Mouse (Mus musculus): Measurements from ENCODE around the gene Tbc1d30.
A peak's percentile ranks its signal among the peaks of the same experiment; 100 is the strongest.
"Not testable (repeated sequence)": the region's sequence is repeated elsewhere in the genome, so short reads cannot be mapped to it uniquely, and the experiment has no call there.

Gene Tbc1d30

DNA sequence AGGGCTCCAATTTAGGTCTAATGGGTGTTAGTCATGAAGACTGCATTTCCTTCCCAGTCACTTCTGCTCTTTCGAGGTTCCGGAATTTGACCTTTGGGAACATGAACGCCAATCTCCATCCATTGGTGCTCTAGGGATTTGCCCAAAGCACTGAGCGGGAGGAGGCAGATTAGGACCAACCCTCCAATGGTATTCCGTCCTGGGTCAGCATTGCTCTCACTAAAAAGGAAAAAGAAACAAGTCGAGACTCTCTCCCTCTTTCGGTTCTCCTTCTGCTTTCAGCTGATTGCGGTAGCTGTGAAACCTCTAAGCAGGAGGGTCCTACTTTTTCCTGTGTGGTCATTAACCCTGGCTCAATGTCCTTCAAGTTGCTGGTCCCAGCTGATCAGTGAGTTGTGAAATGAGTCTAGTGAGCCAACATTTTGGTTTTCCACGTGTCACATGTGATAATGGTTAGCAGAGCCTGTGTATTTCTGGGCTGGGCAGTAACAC lies 14.7 kb upstream of the Tbc1d30 start:
- no peak for DNase-seq (ENCODE audit: low read depth in 2 of 2, low spot score in 2 of 2)

DNA sequence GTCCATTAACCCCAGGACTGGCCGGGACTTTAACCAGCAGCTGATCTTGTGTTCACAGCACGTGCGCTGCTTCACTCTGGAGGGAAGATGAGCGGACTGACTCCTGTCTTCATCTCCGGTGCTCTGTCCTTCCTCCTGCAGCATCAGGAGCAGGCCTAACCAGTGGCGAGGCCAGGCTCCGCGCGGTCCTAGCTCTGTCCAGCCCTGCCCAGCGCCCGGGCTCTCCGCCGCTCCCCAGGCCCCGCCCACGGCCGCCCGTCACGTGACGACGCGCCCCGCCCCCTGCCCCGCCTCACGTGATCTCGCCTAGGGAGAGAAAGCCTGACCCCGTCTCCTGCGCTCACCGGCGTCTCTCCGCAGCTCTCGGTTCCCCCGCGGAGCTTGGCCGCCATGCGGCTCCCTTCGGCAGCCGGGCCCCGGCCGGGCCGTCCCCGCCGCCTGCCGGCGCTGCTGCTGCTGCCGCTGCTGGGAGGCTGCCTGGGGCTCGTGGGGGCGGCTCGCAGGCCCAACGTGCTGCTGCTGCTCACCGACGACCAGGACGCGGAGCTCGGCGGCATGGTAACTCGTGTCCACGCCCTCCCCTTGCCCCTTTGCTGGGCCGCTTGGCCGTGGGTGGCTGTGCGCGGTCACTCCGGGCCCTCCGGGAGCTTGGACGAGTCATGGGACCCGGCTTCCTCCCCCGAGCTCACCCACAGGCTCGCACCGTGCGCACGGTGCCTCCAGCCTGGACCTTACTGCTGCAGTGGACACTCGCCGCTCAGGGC lies 13.9 kb upstream of the Tbc1d30 start, which contains the start of gene Gns:
TSS of gene Gns (plus strand) at position 290 of the 764 bp plus-strand sequence.
- DNase-seq (ENCODE audit: low read depth in 2 of 2, low spot score in 2 of 2) = peak; percentile 58 to 70

DNA sequence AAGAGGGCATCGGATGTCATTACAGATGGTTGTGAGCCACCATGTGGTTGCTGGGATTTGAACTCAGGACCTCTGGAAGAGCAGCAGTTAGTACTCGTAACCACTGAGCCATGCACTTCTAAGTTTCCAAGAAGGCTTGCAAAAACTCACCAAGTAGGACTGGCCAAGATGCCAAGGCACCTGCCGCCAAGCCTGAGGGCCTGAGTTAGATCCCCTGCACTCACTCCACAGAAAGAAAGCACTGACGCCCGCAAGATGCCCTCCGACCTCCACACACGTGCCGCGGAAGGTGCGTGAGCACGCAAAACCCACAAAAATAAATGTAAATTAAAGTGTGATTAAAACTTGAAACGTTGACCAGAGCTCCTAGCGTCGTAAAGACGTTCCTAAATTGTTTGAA lies 13.2 kb upstream of the Tbc1d30 start:
- DNase-seq (ENCODE audit: low read depth in 2 of 2, low spot score in 2 of 2) = no peak

DNA sequence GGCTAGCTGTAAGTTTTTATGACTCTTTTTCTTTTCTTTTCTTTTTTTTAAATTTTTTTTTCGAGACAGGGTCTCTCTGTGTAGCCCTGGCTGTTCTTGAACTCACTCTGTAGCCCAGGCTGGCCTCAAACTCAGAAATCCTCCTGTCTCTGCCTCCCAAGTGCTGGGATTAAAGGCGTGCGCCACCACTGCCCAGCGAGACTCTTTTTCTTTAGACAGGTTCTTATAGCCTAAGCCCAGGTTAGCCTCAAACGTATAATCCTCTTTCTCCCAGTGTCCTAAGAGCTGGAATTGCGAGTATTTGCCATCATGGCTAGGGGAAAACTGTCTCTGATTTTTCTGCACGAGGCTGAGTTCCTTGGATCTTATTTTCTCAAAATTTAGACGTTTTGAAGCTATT lies 12.1 kb upstream of the Tbc1d30 start:
- DNase-seq (ENCODE audit: low read depth in 2 of 2, low spot score in 2 of 2) = no peak

DNA sequence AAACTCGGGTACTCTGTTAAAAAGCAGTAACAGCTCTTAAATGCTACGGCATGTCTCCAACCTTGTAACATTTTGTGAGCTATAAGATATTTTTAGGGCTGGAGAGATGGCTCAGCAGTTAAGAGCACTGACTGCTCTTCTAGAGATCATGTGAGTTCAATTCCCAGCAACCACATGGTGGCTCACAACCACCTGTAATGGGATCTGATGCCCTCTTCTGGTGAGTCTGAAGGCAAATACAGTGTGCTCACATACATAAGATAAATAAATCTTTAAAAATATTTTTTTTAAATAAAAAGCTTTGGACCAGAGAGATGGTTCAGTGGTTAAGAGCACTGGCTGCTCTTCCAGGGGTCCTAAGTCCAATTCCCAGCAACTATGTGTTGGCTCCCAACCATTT lies 9.3 kb upstream of the Tbc1d30 start:
- DNase-seq (ENCODE audit: low read depth in 2 of 2, low spot score in 2 of 2) = no peak

DNA sequence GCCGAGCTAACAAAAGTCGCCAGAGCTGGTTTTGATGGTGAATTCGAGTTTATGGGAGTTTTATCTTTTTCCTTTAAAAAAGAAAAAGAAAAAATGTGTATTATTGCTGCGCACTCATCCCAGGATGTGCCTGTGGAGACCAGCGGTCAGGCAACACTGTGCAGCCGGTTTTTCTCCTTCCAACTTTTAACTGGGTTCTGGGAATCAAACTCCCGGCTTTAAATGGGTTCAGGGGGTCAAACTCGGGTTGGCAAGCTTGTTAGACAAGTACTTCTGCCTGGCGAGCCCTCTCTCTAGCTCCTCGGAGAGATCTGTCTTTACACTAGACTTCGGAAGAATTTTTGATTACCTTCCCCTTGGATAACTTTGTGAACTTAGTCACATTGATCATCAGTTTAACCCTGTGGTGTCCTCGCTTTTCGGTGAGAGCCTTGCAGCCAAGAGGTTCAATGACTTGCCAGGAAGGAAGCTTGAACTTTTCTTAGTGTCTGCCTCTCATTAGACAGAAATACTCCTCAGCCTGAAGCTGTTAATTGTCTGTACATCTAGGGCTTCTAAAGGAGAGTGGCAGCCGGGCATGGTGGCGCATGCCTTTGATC lies 713 bp upstream of the Tbc1d30 start:
- DNase-seq (ENCODE audit: low read depth in 2 of 2, low spot score in 2 of 2) = no peak

DNA sequence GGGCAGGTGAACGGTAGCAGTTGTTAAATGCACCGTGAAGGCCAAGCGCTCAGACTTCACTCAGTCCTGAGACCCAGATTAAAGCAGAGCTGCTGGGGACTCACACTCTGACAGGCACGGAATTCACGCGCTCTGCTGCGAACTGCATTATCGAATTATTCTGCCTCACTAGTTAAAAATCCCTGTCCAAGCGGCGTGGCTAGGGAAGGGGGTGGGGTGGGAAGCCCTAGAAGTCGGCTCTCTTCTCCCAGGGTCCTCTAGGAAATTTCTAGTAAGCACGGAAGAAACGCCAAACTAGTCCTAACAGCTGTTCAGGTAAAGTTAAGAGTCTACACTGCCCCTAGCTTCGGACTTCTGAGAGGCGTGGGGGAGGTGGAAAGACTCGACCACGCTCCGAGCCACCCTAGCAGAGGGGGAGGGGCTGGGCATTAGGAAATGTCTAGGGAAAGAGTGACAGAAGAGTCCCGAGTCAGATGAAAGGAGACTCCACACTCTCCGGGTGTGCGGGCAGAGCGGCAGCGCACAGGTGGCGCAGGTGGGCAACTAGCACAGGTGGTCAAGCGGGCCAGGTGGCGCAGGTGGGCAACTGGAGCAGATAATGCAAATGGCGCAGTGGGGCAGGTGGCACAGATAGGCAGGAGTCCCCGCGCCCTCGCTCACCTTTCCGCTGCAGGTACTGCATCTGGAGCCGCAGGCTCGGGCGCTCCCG lies 567 bp downstream of the Tbc1d30 start:
- no peak for DNase-seq (ENCODE audit: low read depth in 2 of 2, low spot score in 2 of 2)

DNA sequence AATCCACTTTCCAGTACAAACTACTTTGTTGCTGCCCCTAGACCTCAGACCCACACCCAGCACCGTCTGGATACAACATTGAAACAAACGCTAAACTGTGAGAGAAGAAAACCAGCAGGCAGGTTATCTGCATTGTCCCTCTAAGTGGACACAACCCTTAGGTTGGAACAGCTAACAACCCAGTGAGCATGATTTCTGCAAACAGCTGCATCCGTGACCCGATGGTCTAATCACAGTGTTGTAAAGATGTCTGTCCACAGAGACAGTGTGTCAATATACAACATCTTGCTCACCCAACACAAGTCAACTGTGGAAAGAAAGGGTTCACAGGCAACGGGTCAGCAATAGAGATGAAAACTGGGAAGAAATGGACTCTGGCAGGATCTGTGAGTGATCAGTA lies 1.8 kb downstream of the Tbc1d30 start:
- DNase-seq (ENCODE audit: low read depth in 2 of 2, low spot score in 2 of 2) = no peak

DNA sequence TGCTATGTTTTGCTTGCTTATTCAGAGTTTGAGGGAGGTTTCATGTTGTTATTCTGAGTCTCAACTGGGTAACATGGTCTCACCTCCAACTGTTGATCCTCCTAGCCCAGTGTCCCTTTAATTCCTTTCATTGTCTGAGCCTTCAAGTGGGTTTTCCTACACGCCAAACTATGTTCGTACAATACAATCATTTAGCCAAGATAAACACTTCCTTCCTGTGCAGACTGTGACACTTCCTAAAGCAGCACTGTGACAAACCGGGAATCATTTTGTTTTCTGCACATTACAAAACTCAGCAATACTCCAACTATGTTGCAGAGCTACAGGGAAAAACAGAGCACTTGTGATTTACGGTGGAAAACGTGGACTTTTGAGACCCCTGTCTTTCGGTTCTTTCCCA lies 7.2 kb downstream of the Tbc1d30 start:
- DNase-seq (ENCODE audit: low read depth in 2 of 2, low spot score in 2 of 2) = no peak

DNA sequence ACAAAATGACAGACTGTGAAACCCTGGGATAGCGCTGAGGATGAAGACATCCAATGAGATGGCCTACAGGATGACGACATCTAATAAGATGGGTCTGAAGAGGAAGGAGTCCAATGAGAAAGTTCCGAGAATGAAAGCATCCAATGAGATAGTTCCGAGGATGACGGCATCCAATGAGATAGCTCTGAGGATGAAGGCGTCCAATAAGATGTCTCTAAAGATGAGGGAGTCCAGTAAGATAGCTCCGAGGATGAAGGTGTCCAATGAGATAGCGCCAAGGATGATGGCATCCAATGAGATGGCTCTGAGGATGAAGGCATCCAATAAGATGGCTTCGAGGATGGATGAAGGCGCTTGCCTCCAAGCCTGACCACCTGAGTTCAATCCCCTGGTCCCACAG lies 8.8 kb downstream of the Tbc1d30 start:
- DNase-seq (ENCODE audit: low read depth in 2 of 2, low spot score in 2 of 2) = no peak

DNA sequence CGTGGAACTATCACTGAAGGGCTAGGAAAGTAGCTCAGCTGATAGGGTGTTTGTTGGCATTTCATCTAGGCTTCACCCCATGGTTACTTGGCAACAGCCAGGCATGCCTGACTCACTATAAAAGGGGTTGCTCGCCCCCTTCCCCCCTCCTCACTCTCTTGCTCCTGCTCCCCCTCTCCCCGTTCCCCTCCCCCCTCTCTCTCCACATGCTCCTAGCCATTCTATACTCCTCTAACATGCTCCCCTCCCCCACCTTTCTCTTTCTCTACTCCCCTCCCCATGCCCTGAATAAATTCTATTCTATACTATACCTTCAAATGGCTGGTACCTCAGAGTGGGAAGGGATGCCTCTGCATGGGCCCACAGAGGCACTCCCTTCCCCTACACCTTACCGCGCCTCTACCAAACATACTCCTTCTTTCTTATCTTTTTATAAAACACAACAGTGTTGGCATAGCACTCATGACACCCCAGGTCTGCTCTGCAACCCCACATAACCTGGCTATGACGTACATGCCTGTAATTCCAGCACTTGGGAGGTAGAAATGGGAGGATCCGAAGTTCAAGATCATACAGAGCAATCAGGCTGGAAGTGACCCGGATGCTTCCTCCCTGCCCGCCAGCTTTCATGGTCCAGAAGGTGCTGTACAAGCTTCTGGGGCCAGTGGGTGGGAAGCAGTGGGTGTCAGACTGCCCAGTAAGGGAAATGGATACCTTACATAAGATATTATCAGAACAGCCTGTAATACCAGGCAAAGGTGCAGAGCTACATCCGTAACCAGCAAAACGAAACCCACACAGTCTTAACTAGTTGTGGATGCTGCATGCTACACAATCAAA lies 10.1 kb downstream of the Tbc1d30 start:
- no peak for DNase-seq (ENCODE audit: low read depth in 2 of 2, low spot score in 2 of 2)

DNA sequence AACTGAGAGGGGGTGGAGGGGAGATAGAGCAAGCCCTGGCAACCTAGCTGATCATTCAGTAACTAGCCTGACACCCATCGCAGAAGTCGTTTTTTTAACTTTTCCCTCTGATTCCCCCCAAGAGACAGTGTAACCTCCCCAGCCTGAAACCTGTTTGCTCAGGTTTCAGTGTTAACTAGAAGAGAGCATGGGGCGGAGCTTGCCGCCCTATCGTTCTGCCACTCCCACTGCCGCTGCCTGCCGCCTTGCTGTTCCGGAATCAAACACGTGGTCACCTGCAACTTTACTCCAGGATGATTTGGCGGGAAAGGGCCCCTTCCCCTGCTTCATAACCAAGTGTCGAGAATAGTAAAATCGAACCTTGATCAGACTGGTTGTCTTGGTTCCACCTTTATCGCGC lies 14.5 kb downstream of the Tbc1d30 start:
- DNase-seq (ENCODE audit: low read depth in 2 of 2, low spot score in 2 of 2) = not testable (repeated sequence)

DNA sequence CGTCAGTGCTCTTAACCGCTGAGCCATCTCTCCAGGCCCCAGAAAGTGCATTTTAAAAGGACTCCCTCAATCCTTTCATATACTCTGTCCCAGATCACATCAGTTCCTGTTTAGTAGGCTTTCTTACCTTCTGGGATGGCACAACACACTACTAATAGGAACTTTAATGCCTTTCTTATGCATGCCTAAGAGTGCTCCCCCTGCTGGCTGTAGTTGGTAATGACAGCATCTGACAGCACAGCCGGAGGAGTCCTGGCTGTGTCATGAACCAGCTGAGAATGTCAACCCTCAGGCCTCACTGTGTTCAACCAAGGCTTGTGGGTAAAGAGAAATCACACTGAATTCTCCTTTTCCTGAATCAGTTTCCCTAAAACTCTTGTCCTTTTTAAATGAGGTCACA lies 16.5 kb downstream of the Tbc1d30 start:
- peak; percentile 66 to 72 for DNase-seq (ENCODE audit: low read depth in 2 of 2, low spot score in 2 of 2)

DNA sequence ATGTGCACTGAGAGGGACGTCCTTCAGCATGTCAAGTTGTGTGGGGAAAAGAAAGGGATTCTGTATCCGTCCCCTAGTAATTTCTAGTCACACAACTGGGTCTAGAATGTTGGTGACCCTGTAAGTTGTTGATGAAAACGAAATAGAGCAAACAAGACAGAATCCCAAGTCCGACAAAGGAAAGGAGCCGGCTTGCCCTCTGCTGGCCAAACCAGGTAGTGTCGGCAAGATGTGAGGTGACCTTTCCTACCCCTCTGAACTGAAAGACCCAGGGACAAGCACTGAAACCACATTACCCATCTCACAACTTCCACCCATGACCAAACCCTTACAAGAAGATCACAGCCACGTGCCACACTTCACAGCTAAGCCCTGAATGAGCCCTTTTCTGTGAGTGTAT lies 20.1 kb downstream of the Tbc1d30 start:
- DNase-seq (ENCODE audit: low read depth in 2 of 2, low spot score in 2 of 2) = peak; percentile 63 to 78

DNA sequence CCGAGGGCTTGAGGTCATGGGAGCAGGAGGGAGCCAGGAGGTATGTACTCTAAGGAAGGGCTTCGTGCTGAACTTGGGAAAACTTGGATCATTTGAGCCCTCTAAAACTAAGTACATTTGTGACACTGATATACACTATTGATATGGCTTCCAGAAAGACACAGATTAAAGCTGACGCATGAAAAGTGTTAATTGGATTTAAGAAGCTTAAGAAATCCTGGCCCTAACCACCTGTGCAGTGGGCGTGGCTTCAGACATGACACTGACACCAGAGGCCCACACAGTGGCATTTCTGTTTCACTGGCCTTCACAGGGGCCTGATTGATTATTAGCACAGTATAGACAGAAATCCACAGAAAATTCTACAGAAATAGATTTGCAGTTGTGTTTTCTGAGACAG lies 21.5 kb downstream of the Tbc1d30 start:
- DNase-seq (ENCODE audit: low read depth in 2 of 2, low spot score in 2 of 2) = no peak

DNA sequence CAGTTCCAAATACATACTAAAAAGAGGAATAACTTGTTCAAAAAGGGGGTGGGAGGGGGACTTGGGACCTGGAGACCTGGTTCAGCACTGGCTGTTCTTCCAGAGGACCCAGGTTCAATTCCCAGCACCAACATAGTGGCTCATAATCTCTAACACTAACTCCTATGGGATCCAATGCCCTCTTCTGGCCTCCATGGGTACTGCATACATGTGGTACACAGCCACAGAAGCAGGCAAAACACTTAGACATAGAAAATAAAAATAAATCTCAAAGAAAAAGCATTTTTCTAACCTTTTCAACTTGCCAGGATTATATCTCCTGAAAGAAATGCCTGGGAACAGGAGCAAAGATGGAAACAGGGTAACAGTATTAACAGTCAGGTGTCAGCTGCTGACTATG lies 24.9 kb downstream of the Tbc1d30 start:
- peak in 1 of 2 experiments; percentile 18 for DNase-seq (ENCODE audit: low read depth in 2 of 2, low spot score in 2 of 2)

DNA sequence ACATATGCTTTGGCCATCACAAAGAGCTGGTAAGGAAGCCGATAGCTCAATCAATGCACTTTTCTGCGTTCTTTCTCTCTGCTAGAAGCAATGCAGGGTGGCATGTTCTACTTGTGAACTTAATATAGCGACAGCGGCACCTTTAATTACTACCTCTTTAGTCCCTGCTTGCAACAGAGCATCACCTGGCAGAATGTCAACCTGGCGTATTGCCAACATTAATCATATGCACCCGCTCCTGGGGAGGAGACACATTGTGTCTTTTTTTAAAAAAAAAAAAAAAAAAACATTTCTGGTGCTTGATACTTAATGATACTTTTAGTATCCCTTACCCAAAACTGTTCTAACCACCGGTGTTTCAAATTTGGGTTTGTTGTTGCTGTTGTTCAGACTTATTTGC lies 27.6 kb downstream of the Tbc1d30 start:
- DNase-seq (ENCODE audit: low read depth in 2 of 2, low spot score in 2 of 2) = no peak

DNA sequence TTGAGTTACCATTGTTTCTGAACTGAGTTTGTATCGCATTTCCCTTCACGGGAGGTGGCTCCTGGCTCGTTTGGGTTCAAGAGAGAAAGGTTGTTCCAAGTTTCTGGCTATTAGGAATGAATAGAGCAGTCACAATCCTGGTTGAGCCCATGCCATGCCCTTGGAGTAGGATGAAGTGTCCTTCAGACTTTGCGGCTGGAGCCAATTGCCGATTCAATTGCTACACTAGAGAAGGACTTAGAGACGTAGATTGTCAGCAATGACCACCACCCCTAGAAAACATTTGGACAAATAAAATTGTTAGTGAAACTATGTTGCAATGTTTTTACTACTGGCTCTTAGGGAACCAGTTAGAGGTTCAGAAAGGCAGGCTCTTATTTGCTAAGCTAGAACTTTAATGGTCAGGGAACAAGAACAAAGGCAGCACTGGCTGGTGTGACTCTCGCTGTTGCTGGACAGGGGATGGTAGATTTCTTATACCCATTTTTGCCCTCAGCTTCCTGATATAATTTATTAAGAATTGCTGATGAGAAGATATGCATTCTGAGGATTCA lies 32.6 kb downstream of the Tbc1d30 start:
- no peak for DNase-seq (ENCODE audit: low read depth in 2 of 2, low spot score in 2 of 2)

DNA sequence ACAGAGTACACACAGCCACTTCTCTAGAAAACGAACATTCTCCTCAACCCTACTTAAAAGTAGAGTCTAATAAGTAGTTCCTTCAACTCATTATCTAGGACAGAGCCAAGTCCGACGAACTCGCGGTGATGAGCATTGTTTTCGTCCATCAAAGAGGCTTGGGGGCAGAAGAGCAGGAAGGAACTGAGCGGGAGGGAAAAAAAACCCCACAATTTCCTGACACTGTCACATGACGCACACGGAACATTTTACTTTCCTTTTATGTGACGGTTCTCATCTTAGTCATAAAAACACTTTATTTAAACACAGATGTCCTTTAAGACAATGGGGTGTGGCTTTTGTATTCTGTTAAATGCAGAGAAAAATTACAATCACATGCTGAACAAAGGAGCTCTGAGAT lies 34.7 kb downstream of the Tbc1d30 start:
- peak in 1 of 2 experiments; percentile 41 for DNase-seq (ENCODE audit: low read depth in 2 of 2, low spot score in 2 of 2)

DNA sequence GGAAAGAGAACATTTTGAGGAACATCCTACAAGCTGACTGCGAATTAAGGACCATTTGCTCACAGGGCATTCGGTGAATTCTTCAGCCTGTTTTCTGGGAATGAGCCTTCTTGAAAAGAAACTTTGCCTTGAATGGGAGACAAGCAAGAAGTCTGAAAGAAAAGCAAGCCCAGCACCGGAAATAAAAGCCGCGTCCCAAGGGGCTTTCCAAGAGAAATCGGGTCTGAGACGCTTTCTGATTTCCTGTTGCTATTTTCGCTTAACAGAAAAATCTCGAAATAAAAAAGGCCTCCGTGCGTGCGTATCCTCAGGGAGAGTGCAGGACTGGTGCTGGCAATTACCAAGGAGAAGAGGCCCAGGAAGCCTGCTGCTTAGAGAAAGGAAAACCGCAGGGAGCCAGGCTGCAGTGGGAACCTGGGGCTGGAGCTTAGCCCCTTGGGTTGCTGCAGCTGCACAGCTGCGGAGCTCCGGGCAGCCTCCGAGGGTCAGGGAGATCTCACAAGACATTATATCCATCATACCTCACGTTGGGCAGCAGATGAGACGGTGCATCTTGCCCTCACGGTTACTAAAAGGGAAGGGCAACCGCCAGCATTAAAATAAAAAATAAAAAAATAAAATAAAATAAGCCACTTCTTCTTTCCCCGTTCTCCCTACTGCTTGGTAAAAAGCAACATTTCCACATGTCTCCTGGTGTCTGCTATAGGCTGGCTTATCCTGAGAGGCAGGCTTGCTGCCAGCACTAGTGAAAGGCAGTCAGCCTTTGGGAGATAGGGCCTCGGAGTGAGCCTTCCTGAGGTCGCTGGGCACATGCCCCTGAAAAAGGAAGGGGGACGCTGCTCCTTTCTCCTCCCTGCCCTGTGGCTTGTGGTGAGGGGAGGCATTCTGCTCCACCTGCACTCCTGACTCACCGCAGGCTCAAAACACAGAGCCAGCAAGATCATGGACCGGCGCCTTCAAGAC lies 35.5 kb downstream of the Tbc1d30 start:
- DNase-seq (ENCODE audit: low read depth in 2 of 2, low spot score in 2 of 2) = peak in 1 of 2 experiments; percentile 19
